Mouse (Mus musculus) monocyte, adult 5-6 weeks (primary cell): ENCODE data around the gene Zfp747. TPM values are rescaled to one million over a fixed set of nuclear protein-coding genes. Genes with fewer than 3 reads are reported as not detected.
"Not testable (repeated sequence)": the region's sequence is repeated elsewhere in the genome, so short reads cannot be mapped to it uniquely, and the experiment has no call there.

Experiments
- ATAC-seq: fragments of 153-309, 156-312 bp; replicated peaks from 2 replicates; pipeline ENCODE4 v1.8.0; 2017; ENCODE audit warnings: mild to moderate bottlenecking; ENCODE audit not compliant: low TSS enrichment, insufficient number of reproducible peaks, severe bottlenecking, poor library complexity, low FRiP score
- total RNA-seq: library from RNA; stranded (forward); fragments of 200-1000, 200-491, 200-594 nt; gene quantifications from 3 replicates; pipeline ENCODE4 v1.2.3, GENCODE M21; 2017

Gene Zfp747
- total RNA-seq: 5.8 to 16.3 TPM (median 10.1 TPM) in 3 replicates

- ATAC-seq: peak; percentile 98
These were observed at the start of gene Zfp747 for GRCm38 (mm10) chr7:127375271-127376245. Gene Zfp747 (minus strand): TSS chr7:127376050.

- no peak for ATAC-seq
These were observed 49.4 kb upstream of the Zfp747 start for GRCm38 (mm10) chr7:127425291-127425690.

- ATAC-seq: 0 out of 2 replicates have a peak, but pooled peaks have one; percentile 20
These were observed 46.4 kb upstream of the Zfp747 start for GRCm38 (mm10) chr7:127422247-127422646.

- ATAC-seq: peak; percentile 98
These were observed 45.7 kb upstream of the Zfp747 start, which contains the start of gene Zfp688 for GRCm38 (mm10) chr7:127421388-127422191. Gene Zfp688 (minus strand): TSS chr7:127422068.

GRCm38 (mm10) chr7:127411418-127411817 lies 35.6 kb upstream of the Zfp747 start:
- no peak for ATAC-seq

GRCm38 (mm10) chr7:127406002-127406987 lies 30.4 kb upstream of the Zfp747 start, which contains the start of gene Zfp764:
Gene Zfp764 (minus strand): TSS chr7:127406822.
- ATAC-seq: peak; percentile 94

GRCm38 (mm10) chr7:127404101-127404500 lies 28.3 kb upstream of the Zfp747 start:
- ATAC-seq: not testable (repeated sequence)

- no peak for ATAC-seq
These were observed 27.1 kb upstream of the Zfp747 start for GRCm38 (mm10) chr7:127402980-127403379.

GRCm38 (mm10) chr7:127400355-127400754 lies 24.5 kb upstream of the Zfp747 start:
- no peak for ATAC-seq

- ATAC-seq: no peak
These were observed 18.1 kb upstream of the Zfp747 start for GRCm38 (mm10) chr7:127393944-127394333.

GRCm38 (mm10) chr7:127393157-127393943 lies 17.5 kb upstream of the Zfp747 start, which contains the start of gene E430018J23Rik:
Gene E430018J23Rik (minus strand): TSS chr7:127393629.
- peak; percentile 99 for ATAC-seq

GRCm38 (mm10) chr7:127392251-127392824 lies 16.5 kb upstream of the Zfp747 start:
- ATAC-seq: peak; percentile 33; the same call in 1 of the 2 replicates

- no peak for ATAC-seq
These were observed 15.7 kb upstream of the Zfp747 start for GRCm38 (mm10) chr7:127391538-127391937.

- ATAC-seq: no peak
These were observed 14.5 kb upstream of the Zfp747 start for GRCm38 (mm10) chr7:127390306-127390705.

- ATAC-seq: not testable (repeated sequence)
These were observed 12.4 kb upstream of the Zfp747 start for GRCm38 (mm10) chr7:127388201-127388600.

- peak; percentile 90 for ATAC-seq
These were observed 11.0 kb upstream of the Zfp747 start, which contains the start of gene 9130019O22Rik for GRCm38 (mm10) chr7:127386641-127387392. Gene 9130019O22Rik (minus strand): TSS chr7:127387166.
